Mouse (Mus musculus) heart, adult 11 months (tissue): ENCODE results near the gene Fbxo24.
"Not testable (repeated sequence)": the region's sequence is repeated elsewhere in the genome, so short reads cannot be mapped to it uniquely, and the experiment has no call there.

Source experiments
- DNase-seq: peaks from one replicate; pipeline ENCODE4 v3.0.0; 2022

Fbxo24 gene

DNA sequence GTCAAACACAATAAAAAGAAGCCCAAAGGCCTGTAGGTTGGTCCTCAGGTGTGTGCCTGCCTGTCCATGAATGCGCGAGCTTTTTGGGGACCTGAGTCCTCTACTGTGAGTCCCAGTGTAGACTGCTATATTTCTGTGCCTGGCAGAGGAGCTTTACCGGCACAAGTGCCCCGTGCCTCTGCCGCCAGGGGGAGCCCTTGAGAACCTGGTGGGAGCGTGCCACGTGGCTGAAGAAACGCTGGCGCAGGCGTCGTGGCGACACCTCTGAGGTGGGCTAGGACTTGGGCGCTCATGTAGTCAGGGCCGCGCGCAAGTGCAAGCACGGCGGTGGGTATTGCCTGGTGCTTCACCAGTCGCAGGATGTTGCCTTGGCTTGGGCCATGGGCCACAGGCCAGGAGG is 12.3 kb upstream of the Fbxo24 start, which contains the start of gene Sap25:
Sap25 (plus strand) TSS at position 281 of the 400 bp plus-strand sequence.
- no peak for DNase-seq

DNA sequence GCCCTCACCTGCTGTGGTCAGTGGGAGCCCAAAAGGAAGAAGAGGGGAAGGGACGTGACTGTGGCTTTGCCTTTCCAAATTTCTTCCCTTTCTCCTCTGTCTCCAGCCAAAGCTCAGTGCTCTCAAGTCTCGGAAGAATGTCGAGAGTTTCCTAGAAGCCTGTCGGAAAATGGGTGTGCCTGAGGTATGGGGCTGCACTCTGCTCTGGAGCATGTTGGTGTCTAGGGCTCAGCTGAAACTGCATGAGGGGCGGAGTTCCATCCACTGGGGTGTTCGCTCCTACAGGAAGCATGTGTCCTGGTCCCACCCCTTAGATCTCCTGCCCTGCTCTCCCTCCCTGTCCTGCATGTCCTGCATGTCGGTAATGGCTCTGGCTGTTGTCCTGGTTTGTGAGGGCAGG is 10.7 kb upstream of the Fbxo24 start:
- DNase-seq: no peak

DNA sequence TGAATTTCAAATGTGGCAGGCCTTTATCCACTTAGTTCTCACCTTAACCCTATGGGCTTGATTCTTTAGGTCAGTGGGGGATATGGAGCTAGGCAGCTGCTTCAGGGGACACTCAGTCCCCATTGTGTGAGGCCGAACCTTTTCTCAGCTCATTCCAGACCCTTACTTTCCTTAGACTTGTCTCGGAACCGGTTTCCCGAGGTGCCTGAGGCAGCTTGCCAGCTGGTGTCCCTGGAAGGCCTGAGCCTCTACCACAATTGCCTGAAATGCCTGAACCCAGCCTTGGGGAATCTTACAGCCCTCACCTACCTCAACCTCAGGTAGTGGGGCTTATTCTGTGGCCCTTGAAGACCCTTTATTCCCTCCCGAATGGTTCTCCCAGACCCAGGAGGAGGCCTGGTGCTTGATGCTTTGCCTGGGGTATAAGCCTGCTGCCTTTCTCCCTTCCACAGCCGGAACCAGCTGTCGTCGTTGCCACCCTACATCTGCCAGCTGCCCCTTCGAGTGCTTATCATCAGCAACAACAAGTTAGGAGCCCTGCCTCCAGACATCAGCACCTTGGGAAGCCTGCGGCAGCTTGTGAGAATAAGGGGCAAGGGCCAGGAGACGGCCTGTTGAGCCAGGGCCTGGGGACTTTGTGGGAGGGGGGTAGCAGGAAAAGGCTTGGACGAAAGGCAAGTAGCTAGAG is 4.7 kb upstream of the Fbxo24 start:
- DNase-seq: no peak

DNA sequence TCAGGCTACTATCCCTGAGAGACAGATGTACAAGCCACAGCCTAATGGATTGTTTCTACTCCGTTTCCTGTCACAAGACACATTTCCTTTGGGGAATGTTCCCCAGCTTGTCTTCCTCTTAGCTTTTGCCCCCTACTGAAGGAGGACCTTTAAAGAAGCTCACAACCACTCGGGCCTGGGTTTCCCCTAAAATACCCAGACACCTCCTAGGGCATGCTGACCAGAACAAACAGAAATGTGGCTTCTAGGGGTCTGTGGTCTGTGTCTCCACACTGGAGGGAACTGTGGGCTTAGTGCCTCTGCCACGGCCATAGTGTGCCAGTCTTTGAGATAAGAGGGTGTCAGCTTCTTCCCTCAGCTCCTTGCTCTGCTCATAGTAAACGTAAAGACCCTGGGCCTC is 2.8 kb upstream of the Fbxo24 start:
- DNase-seq: no peak

DNA sequence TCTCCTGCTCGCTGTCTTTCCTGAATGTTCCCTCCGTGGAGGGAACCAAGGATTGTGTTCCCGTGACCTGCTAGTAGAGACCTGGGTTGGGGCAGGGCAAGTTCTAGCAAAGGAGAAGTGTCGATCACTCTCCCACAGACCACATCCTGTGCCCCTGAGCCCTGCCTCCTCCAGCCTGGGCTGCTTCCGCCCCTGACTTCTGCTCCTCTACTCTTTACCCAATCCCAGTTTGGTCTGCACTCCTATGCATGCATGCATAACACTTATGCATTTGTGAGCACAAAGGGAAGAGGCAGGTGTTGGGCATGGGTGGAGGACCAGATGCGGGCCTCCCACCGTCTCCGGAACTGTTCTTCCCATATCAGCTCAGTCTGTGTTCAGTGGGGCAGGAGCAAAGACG is 2.4 kb upstream of the Fbxo24 start:
- DNase-seq: peak; percentile 97

DNA sequence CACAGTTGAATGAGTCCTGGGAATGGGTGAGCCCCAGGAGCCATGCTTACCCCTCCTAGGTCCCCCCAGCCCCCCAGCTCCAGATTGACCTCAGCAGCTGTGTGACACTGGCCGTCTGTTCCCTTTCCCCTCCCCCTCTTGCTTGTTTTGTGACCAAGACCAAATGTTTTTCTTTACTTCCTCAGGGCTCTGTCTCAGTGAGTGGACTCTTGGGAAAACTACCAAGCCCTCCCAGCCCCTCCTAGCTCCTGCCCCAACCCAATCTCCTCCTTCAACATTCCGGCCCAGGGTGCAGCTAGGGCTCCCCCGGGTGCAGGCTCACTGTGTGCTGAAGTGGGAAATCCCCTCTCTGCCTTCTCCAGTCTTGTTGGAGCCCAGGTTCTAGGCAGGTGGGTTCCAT is 1.8 kb upstream of the Fbxo24 start:
- peak; percentile 98 for DNase-seq

DNA sequence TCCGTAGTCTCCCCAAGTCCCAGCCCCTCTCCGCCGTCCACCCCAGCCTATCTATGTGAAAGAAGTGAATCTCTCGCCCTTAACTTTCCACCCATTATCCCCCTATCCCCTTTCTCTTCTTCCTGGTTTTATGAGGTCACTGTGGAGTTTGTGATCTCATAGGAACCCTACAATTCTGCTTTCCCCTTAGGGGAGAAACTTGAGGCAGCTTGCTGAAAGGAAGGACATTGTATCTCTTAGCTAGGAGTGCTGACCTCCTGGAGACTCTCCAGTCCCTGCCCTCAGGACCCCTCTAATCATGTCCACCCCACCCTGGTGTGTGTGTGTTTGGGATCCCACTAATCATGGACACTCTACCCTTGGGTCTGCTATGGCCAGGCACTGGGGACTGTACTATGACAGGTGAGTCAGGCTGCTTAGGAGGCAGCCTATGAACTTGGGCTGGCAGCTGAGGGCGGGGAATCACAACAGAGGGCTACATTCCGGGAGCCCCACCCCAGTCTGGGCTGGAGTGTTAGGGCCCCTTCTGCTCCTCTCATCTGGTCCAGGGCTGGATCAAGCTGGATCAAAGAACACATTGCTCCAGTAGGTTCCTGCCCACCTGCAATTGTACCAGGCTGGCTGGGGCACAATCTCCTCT is 1.2 kb upstream of the Fbxo24 start:
- peak; percentile 96 for DNase-seq

DNA sequence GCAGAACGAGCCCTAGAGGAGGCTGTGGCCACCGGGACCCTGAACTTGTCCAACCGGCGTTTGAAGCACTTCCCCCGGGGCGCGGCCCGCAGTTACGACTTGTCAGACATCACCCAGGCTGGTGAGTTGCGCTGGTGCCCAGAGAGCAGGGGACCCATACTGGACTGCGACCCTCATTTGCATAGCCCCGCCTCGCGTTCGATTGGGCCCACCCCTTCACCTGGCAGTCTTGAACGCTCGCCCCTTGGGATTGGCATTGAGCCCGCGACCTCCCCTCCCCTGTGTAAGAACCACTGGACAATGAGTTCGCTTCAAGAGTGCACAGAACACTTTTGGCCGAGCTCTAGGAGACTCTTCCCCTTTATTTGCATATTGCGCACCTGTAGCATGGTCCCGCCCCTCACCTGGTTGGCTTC is 512 bp upstream of the Fbxo24 start:
- no peak for DNase-seq

DNA sequence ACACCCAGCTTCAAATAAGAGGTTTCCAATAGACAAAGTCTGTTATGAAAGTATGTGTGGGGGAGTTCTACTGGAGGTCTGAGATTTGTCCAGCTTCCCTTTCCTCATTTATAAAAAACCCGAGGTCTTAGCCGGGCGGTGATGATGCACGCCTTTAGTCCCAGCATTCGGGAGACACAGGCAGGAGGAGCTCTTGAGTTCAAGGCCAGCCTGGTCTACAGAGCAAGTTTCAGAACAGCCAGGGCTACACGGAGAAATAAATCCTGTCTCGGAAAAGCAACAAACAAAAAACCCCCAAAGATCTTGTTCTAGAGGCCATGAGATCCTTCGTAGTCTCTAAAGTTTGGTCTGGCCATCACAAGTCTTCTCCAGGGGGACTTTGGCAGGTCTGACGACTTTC is 811 bp downstream of the Fbxo24 start:
- peak; percentile 97 for DNase-seq

DNA sequence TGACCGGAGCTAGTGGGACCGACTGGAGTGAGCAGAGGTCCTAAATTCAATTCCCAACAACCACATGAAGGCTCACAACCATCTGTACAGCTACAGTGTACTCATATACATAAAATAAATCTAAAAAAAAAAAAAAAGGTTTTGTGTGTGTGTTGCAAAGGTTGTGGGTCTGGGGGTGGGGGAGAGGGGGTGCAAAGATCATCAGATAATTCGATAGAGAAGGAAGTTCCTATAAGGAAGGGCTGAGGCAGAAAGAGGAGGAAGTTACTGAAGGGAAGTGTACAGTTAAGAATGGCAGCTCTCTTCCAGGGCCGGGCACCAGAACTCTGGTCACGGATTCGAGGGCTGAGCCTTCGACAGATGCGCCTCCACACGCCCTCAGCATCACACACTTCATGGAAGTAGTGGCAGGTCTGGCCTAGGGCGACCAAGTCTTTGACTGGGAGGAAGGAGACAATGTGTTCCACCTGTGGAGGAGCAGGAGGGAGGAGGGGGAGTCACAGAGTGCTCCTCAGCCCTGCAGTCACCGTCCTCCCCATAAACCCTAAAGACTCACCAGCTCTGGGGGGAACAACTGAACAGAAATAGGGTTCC is 4.8 kb downstream of the Fbxo24 start:
- DNase-seq: no peak

DNA sequence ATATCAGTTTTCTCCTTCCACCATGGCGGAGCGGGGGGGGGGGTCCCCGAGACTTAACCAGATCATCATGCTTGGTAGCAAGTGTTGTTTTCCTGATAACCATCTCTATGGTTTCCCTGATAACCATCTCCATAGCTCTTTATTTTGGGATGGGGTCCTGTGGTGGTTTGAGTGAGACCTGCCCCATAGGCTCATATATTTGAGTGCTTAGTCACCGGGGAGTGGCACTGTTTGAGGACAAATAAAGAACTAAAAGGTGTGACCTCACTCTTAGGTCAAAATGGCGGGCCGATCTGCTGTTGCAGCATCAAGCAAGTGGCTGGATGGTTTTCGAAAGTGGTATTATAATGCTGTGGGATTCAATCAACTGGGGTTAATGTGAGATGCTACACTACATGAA is 13.5 kb downstream of the Fbxo24 start:
- no peak for DNase-seq

DNA sequence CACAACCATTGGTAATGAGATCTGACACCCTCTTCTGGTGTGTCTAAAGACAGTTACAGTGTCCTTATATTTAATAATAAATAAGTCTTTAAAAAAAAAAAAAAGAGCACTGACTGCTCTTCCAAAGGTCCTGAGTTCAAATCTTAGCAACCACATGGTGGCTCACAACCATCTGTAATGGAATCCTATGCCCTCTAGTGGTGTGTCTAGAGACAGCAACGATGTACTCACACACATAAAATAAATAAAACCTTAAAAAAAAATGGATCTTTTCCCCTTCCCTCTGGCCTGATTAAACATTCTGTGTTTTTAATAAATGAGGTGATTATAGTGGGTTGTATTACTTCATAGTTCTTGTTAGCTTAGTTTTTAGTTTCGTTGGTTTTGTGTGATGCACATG is 13.9 kb downstream of the Fbxo24 start:
- not testable (repeated sequence) for DNase-seq

DNA sequence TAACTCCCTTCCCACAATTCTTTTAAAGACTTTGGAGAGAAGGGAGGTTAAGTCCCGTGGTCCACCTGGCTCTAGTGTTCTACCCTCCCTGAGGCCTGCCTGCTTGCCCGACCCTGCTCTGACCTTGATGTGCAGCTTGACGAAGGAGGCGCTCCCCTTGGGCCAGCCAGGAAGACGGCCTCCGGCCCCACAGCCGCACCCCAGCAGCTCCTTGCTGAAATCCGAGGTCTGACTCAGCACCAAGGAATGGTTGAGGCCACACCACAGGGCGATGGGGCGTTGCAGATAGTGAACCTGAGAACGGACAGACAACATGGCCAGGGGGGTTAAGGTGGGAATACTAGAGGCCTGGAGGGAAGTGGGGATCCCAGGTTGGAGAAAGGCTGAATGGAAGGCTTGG is 15.3 kb downstream of the Fbxo24 start, which contains the start of gene Pcolce:
Pcolce (minus strand) TSS at position 235 of the 400 bp plus-strand sequence.
- DNase-seq: peak; percentile 96

DNA sequence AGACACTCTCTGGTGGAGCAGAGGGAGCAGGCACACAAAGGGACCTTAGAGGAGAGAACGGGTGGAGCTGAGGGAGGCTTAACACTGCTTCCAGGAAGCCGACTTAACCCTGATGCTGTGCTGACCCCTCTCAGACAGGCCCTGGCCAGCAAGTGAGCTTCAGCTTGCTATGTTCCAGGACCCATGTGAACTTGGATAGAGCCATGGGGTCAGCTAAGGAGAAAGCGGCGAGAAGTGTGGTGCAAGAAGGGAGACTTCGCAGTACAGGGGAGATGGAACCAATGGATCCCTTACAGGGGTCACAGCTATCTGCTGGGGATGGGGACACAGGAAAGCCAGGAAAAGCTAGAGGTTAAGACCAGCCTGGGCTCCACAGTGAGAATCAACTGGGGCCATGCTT is 15.7 kb downstream of the Fbxo24 start:
- peak; percentile 96 for DNase-seq

DNA sequence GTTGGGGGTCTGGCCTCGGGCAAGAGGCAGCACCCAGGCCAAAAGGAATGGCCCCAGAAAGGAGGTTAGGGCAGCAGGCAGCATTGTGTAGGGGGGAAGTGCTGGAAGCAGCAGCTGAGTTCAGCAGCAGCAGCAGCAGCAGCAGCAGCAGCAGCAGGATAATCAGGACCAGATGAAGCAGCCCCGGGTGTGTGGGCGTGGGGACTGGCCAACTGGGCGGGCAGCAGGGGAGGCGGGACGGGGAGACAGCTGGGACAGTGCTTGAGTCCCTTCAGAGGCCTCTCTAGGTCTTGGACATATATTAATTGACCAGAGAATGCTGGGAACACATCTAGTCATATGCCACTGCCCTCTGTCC is 17.6 kb downstream of the Fbxo24 start:
- peak; percentile 98 for DNase-seq

DNA sequence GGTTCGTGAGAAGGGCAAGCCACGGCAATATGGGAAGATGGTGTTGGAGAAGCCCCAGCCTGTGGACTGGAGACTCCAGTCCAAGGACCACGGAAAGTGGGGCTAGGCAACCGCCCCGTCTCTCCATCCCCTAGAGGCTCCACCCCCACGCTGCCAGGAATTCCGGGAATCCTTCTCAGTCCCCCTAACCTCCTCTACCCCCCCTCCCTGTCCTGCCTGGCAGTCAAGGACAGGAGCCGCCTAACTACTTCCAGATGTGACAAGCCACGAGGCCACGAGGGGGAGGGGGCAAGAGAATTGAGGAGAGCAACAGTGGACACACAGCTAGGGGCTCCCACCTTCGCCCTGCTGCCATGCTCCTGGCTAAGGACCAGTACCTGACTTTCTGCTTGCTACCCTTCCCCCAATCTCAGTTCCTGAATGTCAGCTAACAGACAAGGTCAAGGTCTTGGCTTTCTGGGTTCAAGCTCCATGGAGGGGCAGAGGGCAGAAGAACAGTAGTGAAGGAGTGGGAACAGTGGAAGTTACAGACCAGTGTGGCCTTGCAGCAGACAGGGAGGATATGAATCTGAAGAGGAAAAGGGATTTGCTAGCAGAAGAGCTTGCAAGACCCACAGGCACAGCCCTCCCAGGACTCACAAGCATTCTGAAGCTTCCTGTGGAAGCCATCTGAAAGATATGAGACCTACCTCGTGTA is 18.1 kb downstream of the Fbxo24 start:
- DNase-seq: peak; percentile 99

DNA sequence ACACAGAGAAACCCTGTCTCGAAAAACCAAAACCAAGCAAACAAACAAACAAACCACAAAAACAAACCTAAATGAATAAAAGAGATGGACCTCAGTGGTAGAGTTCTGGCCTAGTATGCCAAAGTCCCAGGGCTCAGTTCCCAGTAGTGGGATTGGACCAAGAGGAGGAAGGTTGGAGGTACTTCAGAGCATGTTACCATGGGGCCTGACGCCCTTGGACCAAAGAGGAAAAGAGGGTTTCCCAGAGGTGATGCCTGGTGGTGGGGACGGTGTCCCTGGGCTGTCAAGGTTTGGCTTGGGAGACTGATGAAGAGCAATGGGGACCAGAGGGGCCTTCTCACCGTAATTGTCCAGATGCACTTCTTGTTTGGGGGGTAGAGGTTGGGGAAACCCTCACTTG is 18.7 kb downstream of the Fbxo24 start:
- peak; percentile 92 for DNase-seq

DNA sequence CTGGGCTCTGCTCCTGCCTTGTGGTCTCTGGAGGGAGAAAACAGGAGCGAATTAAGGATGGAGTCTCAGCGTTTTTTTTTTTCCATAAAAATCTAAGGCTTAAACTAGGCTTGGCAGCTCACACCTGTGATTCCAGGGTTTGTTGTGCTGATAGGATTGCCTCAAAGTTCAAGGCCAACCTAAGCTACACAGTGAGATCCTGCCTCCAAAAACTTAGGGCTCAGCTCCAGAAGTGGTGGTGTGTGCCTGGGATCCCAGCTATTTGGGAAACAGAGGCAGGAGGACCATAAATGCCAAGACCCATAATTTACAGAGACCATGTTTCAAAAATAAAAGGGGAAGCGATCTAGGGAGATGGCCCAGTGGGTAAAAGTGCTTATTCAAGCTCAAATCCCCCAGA is 19.5 kb downstream of the Fbxo24 start:
- peak; percentile 87 for DNase-seq

DNA sequence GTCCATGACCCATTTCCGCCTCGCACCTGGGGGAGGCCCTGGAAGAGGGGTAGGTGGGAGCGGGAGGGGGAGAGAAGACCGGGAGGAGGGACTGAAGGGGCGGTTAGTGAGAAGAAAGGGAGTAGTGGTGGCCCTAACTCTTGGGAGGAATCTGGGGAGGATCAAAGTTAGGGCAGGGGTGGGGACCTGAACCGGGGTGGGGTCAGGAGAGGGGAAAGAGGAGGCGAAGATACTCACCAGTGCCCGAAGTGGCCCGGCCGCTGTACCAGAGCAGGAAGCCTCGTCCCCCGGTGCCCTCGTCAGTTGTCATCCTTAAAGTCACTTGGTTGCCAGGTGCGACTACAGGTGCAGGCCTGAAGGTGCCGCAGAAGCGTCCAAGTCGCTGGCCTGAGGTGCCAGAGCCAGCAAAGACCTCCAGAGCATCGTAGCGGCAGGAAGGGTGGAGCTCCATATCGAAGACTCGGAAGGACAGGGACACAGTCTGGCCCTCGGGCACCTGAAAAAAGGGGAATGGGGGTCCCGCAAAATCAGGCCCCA is 20.1 kb downstream of the Fbxo24 start:
- no peak for DNase-seq

DNA sequence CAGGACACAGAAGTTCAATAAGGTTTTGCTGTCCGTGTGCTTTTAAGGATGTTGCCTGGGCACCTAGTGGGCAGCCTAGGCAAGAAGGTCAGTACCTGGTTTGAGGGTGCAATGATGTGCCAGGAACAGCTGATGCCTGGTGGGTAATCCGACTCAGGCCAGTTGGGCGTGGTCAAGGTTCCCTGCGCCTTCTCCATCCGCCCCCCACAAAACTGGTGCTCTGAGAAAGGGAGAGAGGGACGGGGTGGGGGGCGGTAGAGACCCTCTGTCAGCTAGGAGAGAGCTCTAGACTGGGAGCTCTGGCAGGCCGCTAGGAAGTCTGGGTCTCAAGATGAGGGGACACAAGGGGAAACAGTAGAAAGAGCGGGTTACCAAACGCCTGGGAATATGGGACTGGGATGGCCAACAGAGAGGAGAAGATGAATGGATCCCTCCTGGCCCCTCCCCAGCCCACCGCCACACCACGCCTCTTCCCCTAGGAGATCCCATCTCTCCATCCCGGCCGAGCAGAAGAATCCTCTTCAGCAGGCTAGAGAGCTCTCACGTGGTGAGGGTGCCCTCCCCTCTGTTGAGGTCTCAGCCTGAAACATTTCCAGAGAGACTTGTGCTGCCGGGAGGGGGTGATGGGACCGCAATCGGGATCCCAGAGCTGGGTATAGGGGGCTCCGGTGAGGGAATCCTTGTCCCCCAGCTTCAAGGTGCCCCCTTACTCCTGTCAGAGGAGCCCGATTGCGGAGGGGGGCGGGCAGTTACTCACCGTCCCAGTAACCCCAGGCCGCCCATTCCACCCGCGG is 20.7 kb downstream of the Fbxo24 start:
- DNase-seq: peak; percentile 92

DNA sequence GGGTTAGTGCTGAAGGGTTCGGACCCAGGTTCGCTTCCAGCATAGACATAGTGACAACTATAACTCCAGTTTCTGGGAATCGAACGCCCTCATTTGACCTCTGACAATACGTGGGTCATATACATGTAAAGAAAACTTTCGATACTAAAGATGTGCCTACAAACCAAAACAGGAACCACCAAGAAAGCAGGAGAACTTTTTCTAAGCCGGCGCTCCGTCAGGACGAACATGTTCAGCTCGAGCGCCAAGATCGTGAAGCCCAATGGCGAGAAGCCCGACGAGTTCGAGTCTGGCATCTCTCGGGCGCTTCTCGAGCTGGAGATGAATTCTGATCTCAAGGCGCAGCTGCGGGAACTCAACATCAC is 27.5 kb downstream of the Fbxo24 start:
- DNase-seq: no peak

DNA sequence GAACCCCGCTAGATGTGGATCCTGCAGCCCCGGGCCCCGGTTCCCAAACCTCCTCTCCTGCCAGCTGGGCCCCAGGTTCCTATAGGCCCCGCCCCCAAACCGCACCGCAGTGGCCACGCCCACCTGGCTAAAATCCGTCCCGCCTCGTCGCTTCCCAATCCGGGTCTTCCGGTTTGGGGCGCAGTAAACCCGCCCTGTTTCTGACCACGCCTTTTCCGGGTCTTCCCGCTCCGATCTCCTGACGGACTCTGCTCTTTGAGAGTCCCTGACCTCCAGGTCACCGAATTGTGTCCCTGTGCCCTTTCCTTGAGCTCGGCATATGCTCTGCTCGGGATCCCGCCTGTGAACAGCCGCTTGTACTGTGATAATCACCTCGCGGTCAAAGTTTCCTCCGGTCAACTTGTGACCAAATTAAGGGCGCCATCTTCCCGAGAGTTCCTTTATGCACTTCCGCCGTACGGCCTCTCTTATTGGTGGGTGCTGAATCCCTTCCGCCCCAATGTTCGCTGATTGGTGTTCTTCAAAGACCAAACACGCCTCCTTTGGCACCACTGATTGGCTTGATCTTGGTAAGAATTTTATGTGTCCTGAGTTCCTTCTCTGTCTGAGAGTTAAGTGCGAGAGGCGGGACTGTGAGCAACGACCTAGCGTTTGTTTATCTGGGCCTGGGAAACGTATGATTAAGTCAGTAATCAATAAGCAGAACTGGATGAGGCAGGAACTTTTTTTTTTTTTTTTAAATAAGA is 28.0 kb downstream of the Fbxo24 start, which contains the start of gene Mospd3:
Mospd3 (minus strand) TSS at position 440 of the 746 bp plus-strand sequence.
- peak; percentile 100 for DNase-seq
